Mouse (Mus musculus) MEL (cell line): Measurements from ENCODE around the gene Gmds. TPM values are rescaled to one million over a fixed set of nuclear protein-coding genes. Genes with fewer than 3 reads are reported as not detected.

Experiments used
- DNase-seq: peaks from one replicate; pipeline ENCODE4 v3.0.0; 2011; ENCODE audit warnings: low read depth, low spot score
- H3K27ac ChIP-seq: 2 replicates; pipeline ENCODE4 v1.5.1; 2012; ENCODE audit warnings: low read depth, mild to moderate bottlenecking, control low read depth, low read length, moderate library complexity; ENCODE audit not compliant: control insufficient read depth
- H3K27me3 ChIP-seq, 2 experiments: fragments of 150-350 bp in 1 of 2; sonication (generic) in 1 of 2; 2 replicates each; pipeline ENCODE4 v1.6.1; 2012; ENCODE audit warnings: low read length in 2 of 2, mild to moderate bottlenecking in 2 of 2, improper control_type of control experiment in 1 of 2, moderate library complexity in 1 of 2; ENCODE audit not compliant: insufficient read depth in 2 of 2, control insufficient read depth in 1 of 2
- H3K36me3 ChIP-seq, 2 experiments: 2 replicates each; pipeline ENCODE4 v1.6.1; 2012 to 2014; ENCODE audit warnings: low read length in 2 of 2, improper control_type of control experiment in 1 of 2, inconsistent platforms in 1 of 2, mild to moderate bottlenecking in 1 of 2; ENCODE audit not compliant: insufficient read depth in 2 of 2, control insufficient read depth in 1 of 2
- H3K4me1 ChIP-seq, 2 experiments: fragments of 150-350 bp in 1 of 2; sonication (generic) in 1 of 2; 2 replicates each; pipeline ENCODE4 v1.6.1; 2012; ENCODE audit warnings: low read length in 2 of 2, improper control_type of control experiment in 1 of 2, mild to moderate bottlenecking in 1 of 2; ENCODE audit not compliant: insufficient read depth in 2 of 2, control insufficient read depth in 1 of 2
- H3K4me3 ChIP-seq, 2 experiments: fragments of 150-350 bp in 1 of 2; sonication (generic) in 1 of 2; 2 replicates each; pipeline ENCODE4 v1.5.1; 2012; ENCODE audit warnings: low read depth in 2 of 2, low read length in 2 of 2, mild to moderate bottlenecking in 2 of 2, moderate library complexity in 2 of 2, control low read depth in 1 of 2, improper control_type of control experiment in 1 of 2; ENCODE audit not compliant: control insufficient read depth in 1 of 2, insufficient read depth in 1 of 2
- H3K79me2 ChIP-seq: 2 replicates; pipeline ENCODE4 v1.6.1; 2012; ENCODE audit warnings: mild to moderate bottlenecking, low read length, moderate library complexity; ENCODE audit not compliant: control insufficient read depth, poor library complexity, insufficient read depth
- H3K9ac ChIP-seq: 2 replicates; pipeline ENCODE4 v1.6.1; 2012; ENCODE audit warnings: low read depth, mild to moderate bottlenecking, control low read depth, low read length, moderate library complexity; ENCODE audit not compliant: control insufficient read depth, poor library complexity, severe bottlenecking
- H3K9me3 ChIP-seq: fragments of 150-350 bp; sonication (generic); replicated peaks from 2 replicates; pipeline ENCODE4 v1.6.1; 2012; ENCODE audit warnings: mild to moderate bottlenecking, low read length, improper control_type of control experiment, moderate library complexity; ENCODE audit not compliant: insufficient read depth
- CHD1 ChIP-seq: IDR thresholded peaks from 2 replicates; pipeline ENCODE4 v1.6.1; 2012; ENCODE audit warnings: low read depth, mild to moderate bottlenecking, inconsistent platforms, low read length, improper control_type of control experiment
- CHD2 ChIP-seq: IDR thresholded peaks from 2 replicates; pipeline ENCODE4 v1.6.1; 2011; ENCODE audit warnings: low read length, improper control_type of control experiment
- ELF1 ChIP-seq: IDR thresholded peaks from 2 replicates; pipeline ENCODE4 v1.6.1; 2014; ENCODE audit warnings: low read depth, mild to moderate bottlenecking, inconsistent platforms, low read length, improper control_type of control experiment, moderate library complexity
- EP300 ChIP-seq, 2 experiments: IDR thresholded peaks; 2 replicates each; pipeline ENCODE4 v1.6.1; 2011; ENCODE audit warnings: improper control_type of control experiment in 2 of 2, low read length in 2 of 2, low read depth in 1 of 2, mild to moderate bottlenecking in 1 of 2
- GABPA ChIP-seq: IDR thresholded peaks from 2 replicates; pipeline ENCODE4 v1.6.1; 2012; ENCODE audit warnings: low read depth, mild to moderate bottlenecking, inconsistent platforms, low read length, improper control_type of control experiment, moderate library complexity
- GATA1 ChIP-seq: IDR thresholded peaks from 2 replicates; pipeline ENCODE4 v1.6.1; 2011; ENCODE audit warnings: low read depth, low read length, improper control_type of control experiment
- HCFC1 ChIP-seq: IDR thresholded peaks from 2 replicates; pipeline ENCODE4 v1.6.1; 2012; ENCODE audit warnings: low read depth, mild to moderate bottlenecking, inconsistent platforms, low read length, improper control_type of control experiment, moderate library complexity
- JUND ChIP-seq: IDR thresholded peaks from 2 replicates; pipeline ENCODE4 v1.6.1; 2011; ENCODE audit warnings: low read depth, mild to moderate bottlenecking, improper control_type of control experiment, low read length
- KAT2A ChIP-seq: conservative IDR thresholded peaks from 2 replicates; pipeline ENCODE4 v1.6.1; 2012; ENCODE audit warnings: low read depth, low read length, improper control_type of control experiment, inconsistent platforms
- MAFK ChIP-seq: IDR thresholded peaks from 2 replicates; pipeline ENCODE4 v1.6.1; 2011; ENCODE audit warnings: low read depth, mild to moderate bottlenecking, low read length, improper control_type of control experiment, borderline replicate concordance
- POLR2AphosphoS5 ChIP-seq: IDR thresholded peaks from 2 replicates; pipeline ENCODE4 v1.6.1; 2012; ENCODE audit warnings: low read depth, borderline replicate concordance, mild to moderate bottlenecking, inconsistent platforms, low read length, moderate library complexity, mixed read lengths
- RAD21 ChIP-seq: IDR thresholded peaks from 2 replicates; pipeline ENCODE4 v1.6.1; 2011; ENCODE audit warnings: mild to moderate bottlenecking, low read depth, low read length, improper control_type of control experiment
- RCOR1 ChIP-seq: IDR thresholded peaks from 2 replicates; pipeline ENCODE4 v1.6.1; 2012; ENCODE audit warnings: low read depth, mild to moderate bottlenecking, inconsistent platforms, low read length, improper control_type of control experiment
- SMC3 ChIP-seq: IDR thresholded peaks from 2 replicates; pipeline ENCODE4 v1.6.1; 2011; ENCODE audit warnings: low read depth, low read length, improper control_type of control experiment
- TAL1 ChIP-seq: IDR thresholded peaks from 2 replicates; pipeline ENCODE4 v1.6.1; 2012; ENCODE audit warnings: mild to moderate bottlenecking, inconsistent platforms, low read length, moderate library complexity, mixed read lengths
- TBP ChIP-seq: IDR thresholded peaks from 2 replicates; pipeline ENCODE4 v1.8.0; 2011; ENCODE audit warnings: low read depth, low read length, improper control_type of control experiment
- UBTF ChIP-seq: IDR thresholded peaks from 2 replicates; pipeline ENCODE4 v1.6.1; 2012; ENCODE audit warnings: low read depth, mild to moderate bottlenecking, inconsistent platforms, low read length, improper control_type of control experiment, moderate library complexity, borderline replicate concordance; ENCODE audit not compliant: insufficient read depth
- USF1 ChIP-seq: IDR thresholded peaks from 2 replicates; pipeline ENCODE4 v1.6.1; 2014; ENCODE audit warnings: low read depth, mild to moderate bottlenecking, inconsistent platforms, low read length, improper control_type of control experiment, moderate library complexity
- USF2 ChIP-seq, 2 experiments: IDR thresholded peaks; 2 replicates each; pipeline ENCODE4 v1.6.1; 2011 to 2012; ENCODE audit warnings: improper control_type of control experiment in 2 of 2, low read length in 2 of 2, borderline replicate concordance in 1 of 2, inconsistent platforms in 1 of 2, low read depth in 1 of 2, mild to moderate bottlenecking in 1 of 2; ENCODE audit not compliant: insufficient read depth in 1 of 2
- ZKSCAN1 ChIP-seq: IDR thresholded peaks from 2 replicates; pipeline ENCODE4 v1.6.1; 2012; ENCODE audit warnings: low read depth, mild to moderate bottlenecking, inconsistent platforms, low read length, improper control_type of control experiment, moderate library complexity
- ZMIZ1 ChIP-seq: IDR thresholded peaks from 2 replicates; pipeline ENCODE4 v1.6.1; 2012; ENCODE audit warnings: low read depth, mild to moderate bottlenecking, inconsistent platforms, low read length, improper control_type of control experiment, moderate library complexity
- ZNF384 ChIP-seq: IDR thresholded peaks from 2 replicates; pipeline ENCODE4 v1.6.1; 2012; ENCODE audit warnings: low read depth, mild to moderate bottlenecking, inconsistent platforms, low read length, improper control_type of control experiment
- polyA plus RNA-seq, 2 experiments: library from polyadenylated mRNA; stranded (reverse) in 1 of 2; unstranded in 1 of 2; fragments of >175 nt in 1 of 2; fragments of >200 nt in 1 of 2; gene quantifications; 2 replicates each; pipeline versions ENCODE4 v1.2.1 to v1.2.4; 2012; ENCODE audit warnings: low replicate concordance in 2 of 2, low read depth in 1 of 2; ENCODE audit not compliant: insufficient read length in 2 of 2, insufficient read depth in 1 of 2, missing spikeins in 1 of 2
- total RNA-seq: library from RNA; depleted of rRNA; stranded (reverse); fragments of 300-350 nt; gene quantifications from 2 replicates; pipeline ENCODE4 v1.2.3, GENCODE M21; 2012

The Gmds gene
- total and polyA plus RNA-seq, 3 experiments, result 17.4 to 32.2 TPM; not detected in 1

GRCm38 (mm10) chr13:31810375-31810692 is 528.2 kb downstream of the Gmds start:
- Histone ChIP-seq H3K79me2 (no peaks in the 10 kb centered on the region), H3K9me3 (no peaks in the 10 kb centered on the region), H3K4me3 (no peak overlapping the region), H3K27ac (no peak overlapping the region), H3K36me3 (no peaks in the 10 kb centered on the region), H3K27me3 (no peaks in the 10 kb centered on the region), H3K4me1 (no peaks in the 10 kb centered on the region), H3K9ac (no peak overlapping the region)
- TF ChIP-seq SMC3 (no peak), RAD21 (no peak), ZNF384 (no peak), JUND (no peak), ZMIZ1 (no peak), MAFK (no peak)
- DNase-seq, result no peak

DNA sequence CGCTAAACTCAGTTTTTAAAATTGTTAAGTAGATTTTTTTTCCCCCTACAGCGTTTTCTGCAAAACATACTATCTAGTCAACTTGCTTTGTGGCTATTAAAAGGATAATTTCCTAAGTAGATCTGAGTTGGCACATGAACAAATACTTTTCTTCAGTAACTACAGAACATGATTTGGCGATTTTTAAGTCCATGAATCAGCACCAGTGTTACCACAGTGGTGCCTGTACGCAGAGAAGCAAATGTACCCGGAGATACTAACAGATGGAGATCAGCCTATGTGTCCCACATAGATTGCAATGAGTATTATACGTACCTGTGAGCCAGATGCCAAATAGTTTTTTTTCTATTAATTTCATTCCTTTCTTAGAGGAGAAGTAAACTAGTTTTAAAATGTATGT is 528.8 kb downstream of the Gmds start:
- Histone ChIP-seq H3K9ac (no peak overlapping the region), H3K27ac (no peak overlapping the region)

GRCm38 (mm10) chr13:31808804-31809420 is 529.6 kb downstream of the Gmds start:
- no peak for TF ChIP-seq POLR2AphosphoS5
- TF ChIP-seq TBP, result no peak
- TF ChIP-seq ELF1, result no peak
- TF ChIP-seq HCFC1, result no peak
- no peak for TF ChIP-seq USF2 (IDR thresholded peaks at IDR 0.05; ENCODE audit: borderline replicate concordance in 1 of 2, insufficient read depth in 1 of 2, low read depth in 1 of 2, low read length in 2 of 2)
- no peak for TF ChIP-seq GABPA
- no peak for TF ChIP-seq RCOR1
- Histone ChIP-seq H3K27me3 (no peaks in the 10 kb centered on the region), H3K27ac (no peak overlapping the region), H3K9me3 (no peaks in the 10 kb centered on the region), H3K79me2 (no peaks in the 10 kb centered on the region), H3K36me3 (no peaks in the 10 kb centered on the region), H3K4me3 (no peak overlapping the region), H3K4me1 (no peaks in the 10 kb centered on the region), H3K9ac (no peak overlapping the region)
- no peak for DNase-seq

More for the DNA sequence above, 528.8 kb downstream of the Gmds start:
- no peak overlapping the region for H3K4me3 ChIP-seq
- TF ChIP-seq GATA1, result no peak
- no peak for TF ChIP-seq HCFC1
- no peak for TF ChIP-seq UBTF
- TF ChIP-seq CHD2, result no peak
- no peak for TF ChIP-seq GABPA
- TF ChIP-seq EP300 (IDR thresholded peaks at IDR 0.05; ENCODE audit: low read depth in 1 of 2, low read length in 2 of 2), result no peak
- TF ChIP-seq TAL1, result no peak
- no peak for TF ChIP-seq POLR2AphosphoS5
- TF ChIP-seq CHD1, result no peak
- no peak for TF ChIP-seq RAD21
- TF ChIP-seq KAT2A, result no peak
- TF ChIP-seq USF1, result no peak
- TF ChIP-seq ZKSCAN1, result no peak
- TF ChIP-seq, all 39 proteins: peak for 0
- Histone ChIP-seq H3K79me2 (no peaks in the 10 kb centered on the region), H3K4me1 (no peaks in the 10 kb centered on the region), H3K36me3 (no peaks in the 10 kb centered on the region), H3K9me3 (no peaks in the 10 kb centered on the region), H3K27me3 (no peaks in the 10 kb centered on the region)
- no peak for DNase-seq
